Mouse (Mus musculus) erythroblast, embryonic 14.5 days (primary cell): ENCODE measurements around the gene Zfp638.

Experiments
- GATA1 ChIP-seq: IDR thresholded peaks from 2 replicates; pipeline ENCODE4 v1.6.1; 2012; ENCODE audit warnings: low read length, inconsistent platforms, mixed read lengths
- TAL1 ChIP-seq: IDR thresholded peaks from 3 replicates; pipeline ENCODE4 v1.6.1; 2012; ENCODE audit warnings: low read length, inconsistent platforms, mixed read lengths

DNA sequence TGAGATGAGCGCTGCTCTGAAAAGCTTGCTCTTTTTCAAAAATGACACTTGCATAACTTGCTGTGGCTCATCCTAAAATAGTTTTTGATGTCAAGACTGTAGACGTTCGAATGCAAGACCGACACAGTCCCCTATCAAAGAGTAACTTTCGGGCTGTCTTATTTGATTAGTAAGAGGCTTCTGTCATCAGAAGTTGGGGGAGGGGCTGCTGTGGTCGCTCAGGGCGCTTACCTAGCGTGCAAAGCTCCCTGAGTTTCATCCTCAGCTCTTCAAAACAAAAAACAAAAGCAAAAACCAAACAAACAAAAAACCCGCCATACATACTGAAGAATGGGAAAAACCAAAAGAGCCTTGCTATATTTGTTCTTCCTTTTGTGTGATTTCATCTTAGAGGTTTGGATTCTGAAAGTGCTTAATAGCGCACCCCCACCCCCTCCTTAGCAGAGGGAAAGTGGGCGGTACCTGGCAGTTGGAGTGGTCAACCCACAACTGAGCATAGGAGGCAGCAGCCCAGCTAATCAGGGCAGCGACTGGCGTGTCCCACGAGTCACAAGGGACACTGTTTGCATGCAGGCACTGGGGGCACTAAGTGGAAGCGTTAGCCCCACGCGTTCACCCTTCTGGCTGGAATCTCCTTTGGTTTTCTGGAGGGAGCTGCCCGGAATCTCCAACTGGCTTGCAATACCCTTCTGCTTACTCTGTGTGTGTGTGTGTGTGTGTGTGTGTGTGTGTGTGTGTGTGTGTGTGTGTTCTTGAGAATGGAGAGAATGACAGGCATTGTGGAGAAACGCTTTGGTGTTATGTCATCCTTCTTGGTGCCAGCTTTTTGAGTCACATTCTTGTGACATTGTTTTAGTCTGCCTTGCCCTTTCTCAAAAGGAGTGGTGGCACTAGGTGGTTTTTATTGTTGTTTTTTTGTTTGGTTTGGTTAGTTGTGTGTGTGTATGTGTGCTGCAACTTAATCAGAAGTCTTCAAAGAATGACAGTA lies 983 bp downstream of the Zfp638 start:
- TF ChIP-seq TAL1 (no peak), GATA1 (no peak)
